Mouse (Mus musculus): ENCODE measurements around the gene Abi3bp. TPM values are rescaled to one million over a fixed set of nuclear protein-coding genes. Genes with fewer than 3 reads are reported as not detected.

Gene Abi3bp
- total and polyA plus RNA-seq, 2 experiments, result 1.3 to 2.1 TPM

GRCm38 (mm10) chr16:56500441-56500840, 22.8 kb downstream of the Abi3bp start:
- DNase-seq (ENCODE audit: extremely low read depth, low read depth, low spot score), result peak; percentile 36
- Histone ChIP-seq H3K4me3 (ENCODE audit: insufficient read depth, low read depth, low read length) (no peak overlapping the region), H3K4me1 (ENCODE audit: control insufficient read depth, insufficient read depth, low read length) (peaks cover 2% of the 10 kb centered on the region; the same call in 1 of the 2 replicates), H3K27me3 (ENCODE audit: control insufficient read depth, insufficient read depth, low read length) (no peaks in the 10 kb centered on the region), H3K27ac (replicated peaks; ENCODE audit: insufficient read depth, low read depth, low read length) (no peak overlapping the region), H3K36me3 (ENCODE audit: control insufficient read depth, insufficient read depth, low read length) (no peaks in the 10 kb centered on the region), H3K9ac (ENCODE audit: low read depth, low read length) (no peak overlapping the region), H3K79me2 (ENCODE audit: control insufficient read depth, insufficient read depth, low read length) (no peaks in the 10 kb centered on the region)
- WGBS, result 46% methylated on average over 3 of the region's 3 CpGs
- TF ChIP-seq CTCF (IDR thresholded peaks at IDR 0.05; ENCODE audit: low read depth, low read length) (peak; percentile 44; the same call in 1 of the 2 replicates), POLR2A (IDR thresholded peaks at IDR 0.05; ENCODE audit: extremely low read depth, insufficient read depth, low read length) (no peak)

GRCm38 (mm10) chr16:56501101-56501500, 23.4 kb downstream of the Abi3bp start:
- WGBS, result 75% methylated on average over 6 of the region's 6 CpGs
- Histone ChIP-seq H3K79me2 (ENCODE audit: control insufficient read depth, insufficient read depth, low read length) (no peaks in the 10 kb centered on the region), H3K9ac (ENCODE audit: low read depth, low read length) (no peak overlapping the region), H3K4me3 (ENCODE audit: insufficient read depth, low read depth, low read length) (no peak overlapping the region), H3K27me3 (ENCODE audit: control insufficient read depth, insufficient read depth, low read length) (no peaks in the 10 kb centered on the region), H3K36me3 (ENCODE audit: control insufficient read depth, insufficient read depth, low read length) (no peaks in the 10 kb centered on the region), H3K4me1 (ENCODE audit: control insufficient read depth, insufficient read depth, low read length) (peaks cover 2% of the 10 kb centered on the region; the same call in 1 of the 2 replicates), H3K27ac (replicated peaks; ENCODE audit: insufficient read depth, low read depth, low read length) (no peak overlapping the region)
- TF ChIP-seq POLR2A (IDR thresholded peaks at IDR 0.05; ENCODE audit: extremely low read depth, insufficient read depth, low read length), result no peak
- no peak for TF ChIP-seq CTCF (IDR thresholded peaks at IDR 0.05; ENCODE audit: low read depth, low read length)
- DNase-seq (ENCODE audit: extremely low read depth, low read depth, low spot score), result no peak

- no peak overlapping the region for H3K4me3 ChIP-seq (ENCODE audit: insufficient read depth, low read depth, low read length)
- H3K4me1 ChIP-seq (ENCODE audit: control insufficient read depth, insufficient read depth, low read length), result peaks cover 2% of the 10 kb centered on the region; the same call in 1 of the 2 replicates
- H3K27ac ChIP-seq (replicated peaks; ENCODE audit: insufficient read depth, low read depth, low read length), result no peak overlapping the region
- H3K27me3 ChIP-seq (ENCODE audit: control insufficient read depth, insufficient read depth, low read length), result no peaks in the 10 kb centered on the region
- no peak overlapping the region for H3K9ac ChIP-seq (ENCODE audit: low read depth, low read length)
- TF ChIP-seq CTCF (IDR thresholded peaks at IDR 0.05; ENCODE audit: low read depth, low read length), result no peak
- TF ChIP-seq POLR2A (IDR thresholded peaks at IDR 0.05; ENCODE audit: extremely low read depth, insufficient read depth, low read length), result no peak
- no peaks in the 10 kb centered on the region for H3K36me3 ChIP-seq (ENCODE audit: control insufficient read depth, insufficient read depth, low read length)
- 51% methylated on average over 2 of the region's 2 CpGs for WGBS
- no peak for DNase-seq (ENCODE audit: extremely low read depth, low read depth, low spot score)
- H3K79me2 ChIP-seq (ENCODE audit: control insufficient read depth, insufficient read depth, low read length), result no peaks in the 10 kb centered on the region
These were observed 23.8 kb downstream of the Abi3bp start for GRCm38 (mm10) chr16:56501513-56501912.

DNA sequence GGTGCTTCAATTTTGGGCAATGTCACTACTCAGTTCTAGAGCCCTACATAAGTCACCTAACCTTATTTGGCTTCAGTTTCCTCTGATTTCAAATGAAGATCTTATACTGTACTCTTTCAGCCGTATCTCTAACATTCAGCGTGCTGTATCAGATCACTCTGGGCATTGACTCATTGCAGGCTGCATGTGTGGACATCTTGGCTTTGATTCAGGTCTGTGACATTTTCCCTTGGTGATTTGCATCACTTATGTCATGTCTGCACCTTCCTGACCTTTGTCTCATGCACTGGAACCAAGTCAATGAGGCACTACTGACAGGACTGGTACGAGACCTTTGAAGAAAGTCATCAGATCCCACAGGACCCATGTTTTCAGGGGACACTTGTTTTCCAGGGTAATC, 24.5 kb downstream of the Abi3bp start:
- no peaks in the 10 kb centered on the region for H3K79me2 ChIP-seq (ENCODE audit: control insufficient read depth, insufficient read depth, low read length)
- no peak overlapping the region for H3K4me3 ChIP-seq (ENCODE audit: insufficient read depth, low read depth, low read length)
- H3K27me3 ChIP-seq (ENCODE audit: control insufficient read depth, insufficient read depth, low read length), result no peaks in the 10 kb centered on the region
- 82% methylated on average over 3 of the region's 3 CpGs for WGBS
- H3K9ac ChIP-seq (ENCODE audit: low read depth, low read length), result no peak overlapping the region
- H3K36me3 ChIP-seq (ENCODE audit: control insufficient read depth, insufficient read depth, low read length), result no peaks in the 10 kb centered on the region
- no peak for DNase-seq (ENCODE audit: extremely low read depth, low read depth, low spot score)
- H3K4me1 ChIP-seq (ENCODE audit: control insufficient read depth, insufficient read depth, low read length), result peaks cover 2% of the 10 kb centered on the region; the same call in 1 of the 2 replicates
- TF ChIP-seq CTCF (IDR thresholded peaks at IDR 0.05; ENCODE audit: low read depth, low read length) (no peak), POLR2A (IDR thresholded peaks at IDR 0.05; ENCODE audit: extremely low read depth, insufficient read depth, low read length) (no peak)
- no peak overlapping the region for H3K27ac ChIP-seq (replicated peaks; ENCODE audit: insufficient read depth, low read depth, low read length)

DNA sequence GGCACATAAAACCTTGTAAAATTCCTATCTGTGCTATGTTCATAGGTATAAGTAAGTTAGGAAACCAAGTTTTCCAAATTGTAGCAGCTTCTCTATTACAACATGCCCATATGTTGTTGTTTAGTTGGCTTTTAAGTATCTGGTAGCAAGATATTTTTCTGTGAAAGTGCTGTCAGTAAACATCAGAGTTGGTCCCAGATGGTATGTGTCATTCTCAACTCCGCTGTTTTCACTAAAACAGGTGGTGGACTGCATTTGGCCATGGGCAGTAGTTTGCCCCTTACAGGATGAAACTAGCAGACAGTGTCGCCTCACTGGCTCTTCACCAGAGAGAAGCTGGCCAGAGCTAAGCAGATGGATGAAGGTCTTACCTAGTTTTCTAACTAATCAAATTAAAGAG, 26.3 kb downstream of the Abi3bp start:
- TF ChIP-seq CTCF (IDR thresholded peaks at IDR 0.05; ENCODE audit: low read depth, low read length), result no peak
- no peak for TF ChIP-seq POLR2A (IDR thresholded peaks at IDR 0.05; ENCODE audit: extremely low read depth, insufficient read depth, low read length)
- H3K27ac ChIP-seq (replicated peaks; ENCODE audit: insufficient read depth, low read depth, low read length), result no peak overlapping the region
- no peaks in the 10 kb centered on the region for H3K27me3 ChIP-seq (ENCODE audit: control insufficient read depth, insufficient read depth, low read length)
- H3K9ac ChIP-seq (ENCODE audit: low read depth, low read length), result no peak overlapping the region
- peaks cover 2% of the 10 kb centered on the region; the same call in 1 of the 2 replicates for H3K4me1 ChIP-seq (ENCODE audit: control insufficient read depth, insufficient read depth, low read length)
- no peaks in the 10 kb centered on the region for H3K79me2 ChIP-seq (ENCODE audit: control insufficient read depth, insufficient read depth, low read length)
- DNase-seq (ENCODE audit: extremely low read depth, low read depth, low spot score), result no peak
- no peaks in the 10 kb centered on the region for H3K36me3 ChIP-seq (ENCODE audit: control insufficient read depth, insufficient read depth, low read length)
- H3K4me3 ChIP-seq (ENCODE audit: insufficient read depth, low read depth, low read length), result no peak overlapping the region
- WGBS, result 90% methylated on average over 2 of the region's 2 CpGs

- H3K9ac ChIP-seq (ENCODE audit: low read depth, low read length), result no peak overlapping the region
- H3K27me3 ChIP-seq (ENCODE audit: control insufficient read depth, insufficient read depth, low read length), result no peaks in the 10 kb centered on the region
- TF ChIP-seq CTCF (IDR thresholded peaks at IDR 0.05; ENCODE audit: low read depth, low read length) (no peak), POLR2A (IDR thresholded peaks at IDR 0.05; ENCODE audit: extremely low read depth, insufficient read depth, low read length) (no peak)
- no peak overlapping the region for H3K4me3 ChIP-seq (ENCODE audit: insufficient read depth, low read depth, low read length)
- H3K27ac ChIP-seq (replicated peaks; ENCODE audit: insufficient read depth, low read depth, low read length), result no peak overlapping the region
- DNase-seq (ENCODE audit: extremely low read depth, low read depth, low spot score), result peak; percentile 53
- no peaks in the 10 kb centered on the region for H3K79me2 ChIP-seq (ENCODE audit: control insufficient read depth, insufficient read depth, low read length)
- H3K4me1 ChIP-seq (ENCODE audit: control insufficient read depth, insufficient read depth, low read length), result no peaks in the 10 kb centered on the region
- WGBS, result 83% methylated on average over 9 of the region's 9 CpGs
- no peaks in the 10 kb centered on the region for H3K36me3 ChIP-seq (ENCODE audit: control insufficient read depth, insufficient read depth, low read length)
These were observed 40.3 kb downstream of the Abi3bp start for GRCm38 (mm10) chr16:56518024-56518423.
